Mouse (Mus musculus): Measurements from ENCODE around the gene Zfp358. TPM values are rescaled to one million over a fixed set of nuclear protein-coding genes. Genes with fewer than 3 reads are reported as not detected.

Gene Zfp358
- 10 to 100 TPM; 37.6 to 70.1 TPM for polyA plus RNA-seq (2012; fragmentation: generic; extraction: Trizol)

DNA sequence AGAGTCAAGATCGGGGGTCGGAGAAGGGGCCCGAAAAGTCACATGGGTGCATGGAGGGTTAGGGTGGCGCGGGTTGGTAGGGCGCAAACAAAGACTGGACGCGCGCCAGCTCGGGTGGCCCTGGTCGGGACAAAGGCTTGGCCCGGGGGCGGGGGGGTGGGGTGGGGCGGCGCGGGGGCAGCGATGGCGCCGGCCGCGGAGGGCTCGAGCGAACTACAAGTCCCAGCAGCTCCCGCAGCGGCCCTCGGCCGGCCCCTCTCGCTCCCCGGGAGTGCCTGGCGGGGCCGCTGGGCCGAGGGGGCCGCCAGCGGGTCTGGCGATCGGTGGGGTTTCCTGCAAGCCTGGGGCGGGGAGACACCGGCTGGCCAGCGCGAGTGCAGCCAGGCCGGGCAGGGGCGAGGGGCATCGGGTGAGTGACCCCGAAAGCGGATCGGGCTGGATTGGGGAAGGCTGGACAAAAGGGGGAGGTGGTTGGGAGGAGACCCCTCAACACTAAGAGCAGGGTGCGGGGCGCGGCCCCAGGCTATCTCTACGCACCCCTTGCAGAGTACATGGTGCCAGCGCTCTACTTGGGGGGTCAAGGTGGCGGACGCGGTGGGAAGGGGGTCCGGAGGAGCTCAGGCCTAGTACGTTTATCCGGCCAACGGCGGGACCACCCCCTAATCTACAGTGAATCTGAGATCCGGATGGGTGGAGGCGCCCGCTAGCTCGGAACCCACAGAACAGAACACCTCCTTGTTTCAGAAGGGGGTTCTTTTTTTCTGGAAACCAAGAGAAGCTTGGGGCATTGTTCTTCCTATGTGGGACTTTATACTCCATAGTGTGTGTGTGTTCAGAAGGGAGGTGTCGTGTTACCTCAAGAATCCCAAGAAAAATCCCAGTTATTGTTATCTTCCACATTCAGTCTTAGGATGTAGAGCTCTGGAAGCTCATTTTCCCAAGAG, at the start of gene Zfp358:
Gene Zfp358 (plus strand): TSS at position 238 of the 944 bp plus-strand sequence.

DNA sequence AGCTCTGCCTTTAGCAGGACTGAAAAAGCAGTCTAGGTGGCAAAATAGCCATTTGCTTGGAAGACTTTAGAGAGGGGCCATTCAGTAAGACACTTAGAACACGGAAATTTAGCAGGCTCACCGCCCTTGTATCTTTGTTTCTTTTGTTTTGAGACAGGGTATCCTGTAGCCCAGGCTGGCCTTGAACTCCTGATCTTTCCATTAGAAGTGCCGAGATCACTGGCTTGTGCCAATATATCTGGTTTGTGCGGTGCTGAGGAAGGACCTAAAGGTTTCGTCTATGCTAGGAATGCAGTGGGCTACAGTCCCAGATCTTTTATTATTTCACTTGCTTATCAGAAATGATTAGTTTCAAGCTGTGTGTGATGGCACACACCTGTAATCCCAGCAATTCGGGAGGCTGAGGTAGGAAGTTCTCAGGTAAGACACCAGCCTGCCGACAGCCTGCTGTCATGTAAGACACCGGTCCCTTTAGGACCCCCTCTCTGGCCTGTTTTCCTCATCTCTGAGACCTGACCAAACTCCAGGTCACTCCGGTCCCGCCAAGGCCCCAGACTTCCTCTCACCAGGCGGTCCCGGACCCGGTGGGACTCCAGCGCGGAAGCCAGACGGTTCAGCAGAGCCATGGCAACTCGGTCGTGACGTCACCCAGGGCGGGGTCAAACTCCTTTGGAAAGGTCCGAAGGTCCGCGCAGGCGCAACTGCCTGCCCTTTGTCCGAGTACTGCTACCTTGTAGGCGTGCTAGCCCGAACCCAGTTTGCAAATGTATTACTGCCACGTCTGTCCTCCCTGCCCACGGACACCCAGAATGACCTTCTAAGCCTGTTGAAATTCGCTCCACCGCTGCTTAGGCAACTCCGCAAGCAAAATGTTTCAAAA, 25.7 kb upstream of the Zfp358 start, which contains the start of gene Pex11g:
Gene Pex11g (minus strand): TSS at position 675 of the 880 bp plus-strand sequence.

GRCm38 (mm10) chr8:3470562-3470961, 22.4 kb upstream of the Zfp358 start, which contains the start of gene Tex45:
Gene Tex45, plus strand, starts transcription at chr8:3470862.

GRCm38 (mm10) chr8:3500235-3501090, 7.5 kb downstream of the Zfp358 start, which contains the start of gene Mcoln1:
Gene Mcoln1, plus strand, starts transcription at chr8:3500457.

GRCm38 (mm10) chr8:3515260-3515671, 22.3 kb downstream of the Zfp358 start, which contains the start of gene Pnpla6:
Gene Pnpla6, plus strand, starts transcription at chr8:3515384.

Other genes with a start within 250 kb of the Zfp358 start
- 1 to 10 TPM in 1 of 2 experiments, under 1 TPM in 1; 0.23 to 3.8 TPM for gene Insr, start 213.5 kb upstream of the Zfp358 start, polyA plus RNA-seq (2012; fragmentation: generic; extraction: Trizol)
- not detected for gene A430078G23Rik, start 139.7 kb upstream of the Zfp358 start, polyA plus RNA-seq (2012; fragmentation: generic; extraction: Trizol)
- gene Arhgef18, start 100.1 kb upstream of the Zfp358 start, polyA plus RNA-seq (2012; fragmentation: generic; extraction: Trizol), result 10 to 100 TPM in 1 of 2 experiments, 1 to 10 TPM in 1; 5.3 to 13.2 TPM
- 1 to 10 TPM; 1.5 to 6.0 TPM for gene Pex11g, start 25.5 kb upstream of the Zfp358 start, polyA plus RNA-seq (2012; fragmentation: generic; extraction: Trizol)
- gene Tex45, start 22.3 kb upstream of the Zfp358 start, polyA plus RNA-seq (2012; fragmentation: generic; extraction: Trizol), result not detected
- gene Mcoln1, start 7.3 kb downstream of the Zfp358 start, polyA plus RNA-seq (2012; fragmentation: generic; extraction: Trizol), result 10 to 100 TPM; 24.2 to 49.7 TPM
- gene Pnpla6, start 22.2 kb downstream of the Zfp358 start, polyA plus RNA-seq (2012; fragmentation: generic; extraction: Trizol), result 10 to 100 TPM in 1 of 2 experiments, 1 to 10 TPM in 1; 8.8 to 24.0 TPM
- gene C330021F23Rik, start 74.9 kb downstream of the Zfp358 start, polyA plus RNA-seq (2012; fragmentation: generic; extraction: Trizol), result under 1 TPM; 0.04 to 0.07 TPM
- 1 to 10 TPM in 1 of 2 experiments, under 1 TPM in 1; 0.32 to 6.7 TPM for gene Camsap3, start 94.2 kb downstream of the Zfp358 start, polyA plus RNA-seq (2012; fragmentation: generic; extraction: Trizol)
- 10 to 100 TPM; 31.9 to 41.7 TPM for gene Xab2, start 128.2 kb downstream of the Zfp358 start, polyA plus RNA-seq (2012; fragmentation: generic; extraction: Trizol)
- gene Pet100, start 128.4 kb downstream of the Zfp358 start, polyA plus RNA-seq (2012; fragmentation: generic; extraction: Trizol), result 100 to 1,000 TPM in 1 of 2 experiments, 10 to 100 TPM in 1; 93.7 to 124 TPM
- gene Pcp2, start 132.4 kb downstream of the Zfp358 start, polyA plus RNA-seq (2012; fragmentation: generic; extraction: Trizol), result under 1 TPM; 0.06 to 0.09 TPM
- gene Stxbp2, start 137.8 kb downstream of the Zfp358 start, polyA plus RNA-seq (2012; fragmentation: generic; extraction: Trizol), result 1 to 10 TPM; 1.6 TPM
- gene Retn, start 162.6 kb downstream of the Zfp358 start, polyA plus RNA-seq (2012; fragmentation: generic; extraction: Trizol), result not detected
- gene Mcemp1, start 172.6 kb downstream of the Zfp358 start, polyA plus RNA-seq (2012; fragmentation: generic; extraction: Trizol), result not detected
- gene Fcor, start 179.2 kb downstream of the Zfp358 start, polyA plus RNA-seq (2012; fragmentation: generic; extraction: Trizol), result 1 to 10 TPM; 1.4 to 5.9 TPM
- 10 to 100 TPM; 31.8 to 37.4 TPM for gene Trappc5, start 183.2 kb downstream of the Zfp358 start, polyA plus RNA-seq (2012; fragmentation: generic; extraction: Trizol)
- gene Fcer2a, start 201.0 kb downstream of the Zfp358 start, polyA plus RNA-seq (2012; fragmentation: generic; extraction: Trizol), result under 1 TPM; 0.01 to 0.02 TPM
- gene Clec4g, start 227.5 kb downstream of the Zfp358 start, polyA plus RNA-seq (2012; fragmentation: generic; extraction: Trizol), result not detected

All from C3H10T1/2 (cell line).